Mouse (Mus musculus): ENCODE results near the gene Plscr1. TPM values are rescaled to one million over a fixed set of nuclear protein-coding genes. Genes with fewer than 3 reads are reported as not detected.

The Plscr1 gene
- 27.1 and 27.2 TPM in 2 replicates for polyA plus RNA-seq (2016; fragmentation: Nextera tagmentation; extraction: Ambion mirVana)

DNA sequence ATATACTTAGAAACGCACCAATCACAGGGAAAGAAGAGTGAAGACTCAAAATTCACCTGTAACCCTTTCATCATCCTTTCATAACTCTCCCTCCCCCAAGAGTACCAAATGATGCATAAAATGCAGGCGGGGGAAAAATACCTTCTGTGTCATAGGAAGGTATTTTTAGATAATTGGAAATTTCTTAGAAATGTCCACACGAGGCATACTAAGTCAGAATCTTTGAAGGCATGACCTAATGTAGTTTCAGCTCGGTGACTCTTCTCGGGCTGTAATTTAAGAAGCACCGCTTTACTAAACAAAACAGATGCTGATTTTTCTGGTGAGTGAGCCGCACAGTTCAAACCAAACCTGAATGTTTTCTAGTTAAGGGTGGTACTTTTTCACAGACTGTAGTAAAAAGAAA is at the start of gene Plscr1:
Plscr1 (plus strand) TSS at position 304 of the 406 bp plus-strand sequence.
- 0 out of 2 replicates have a peak, but pooled peaks have one; percentile 5 for ATAC-seq (ENCODE audit: insufficient number of reproducible peaks, insufficient read depth, low FRiP score, low TSS enrichment, low read depth)
- Histone ChIP-seq H3K4me1 (replicated peaks) (peaks cover 7% of the 10 kb centered on the region; the same call in 1 of the 2 replicates), H3K27me3 (no peaks in the 10 kb centered on the region), H3K4me2 (peak within 1 kb of the TSS; percentile 53), H3K9me3 (no peaks in the 10 kb centered on the region), H3K4me3 (replicated peaks) (peak within 1 kb of the TSS; percentile 62), H3K36me3 (no peaks in the 10 kb centered on the region), H3K27ac (peak within 1 kb of the TSS; percentile 94), H3K9ac (replicated peaks) (peak within 1 kb of the TSS; percentile 71)
- WGBS = 31% methylated on average over 7 of the region's 7 CpGs

DNA sequence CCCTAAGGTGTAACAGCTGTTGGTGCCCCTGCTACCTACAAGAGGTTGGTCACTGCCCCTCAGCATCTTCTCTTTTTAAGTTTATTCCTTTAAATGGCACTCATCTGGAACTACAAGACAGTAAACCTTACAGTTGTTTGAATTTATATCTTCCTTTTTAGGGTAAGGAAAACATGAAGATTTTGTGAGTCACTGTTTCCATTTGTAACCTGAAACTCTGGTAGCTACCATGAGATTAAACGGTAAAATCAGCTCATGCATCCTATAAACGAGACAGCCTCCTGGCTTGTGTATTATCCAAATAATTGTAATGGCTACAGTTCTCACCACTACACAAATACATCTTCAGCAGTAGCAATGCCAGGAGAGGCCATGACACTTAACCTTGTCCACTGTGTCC is 45.2 kb upstream of the Plscr1 start:
- whole genome bisulfite sequencing = 31% methylated on average over 2 of the region's 2 CpGs
- no peak overlapping the region for H3K4me3 ChIP-seq (replicated peaks)
- ATAC-seq (ENCODE audit: insufficient number of reproducible peaks, insufficient read depth, low FRiP score, low TSS enrichment, low read depth) = no peak
- H3K4me2 ChIP-seq = no peak overlapping the region
- H3K9me3 ChIP-seq = no peaks in the 10 kb centered on the region
- no peak overlapping the region for H3K27ac ChIP-seq
- H3K9ac ChIP-seq (replicated peaks) = no peak overlapping the region
- H3K4me1 ChIP-seq (replicated peaks) = 0 out of 2 replicates have a peak, but pooled peaks cover 3% of the 10 kb centered on the region
- H3K27me3 ChIP-seq = no peaks in the 10 kb centered on the region
- no peaks in the 10 kb centered on the region for H3K36me3 ChIP-seq

DNA sequence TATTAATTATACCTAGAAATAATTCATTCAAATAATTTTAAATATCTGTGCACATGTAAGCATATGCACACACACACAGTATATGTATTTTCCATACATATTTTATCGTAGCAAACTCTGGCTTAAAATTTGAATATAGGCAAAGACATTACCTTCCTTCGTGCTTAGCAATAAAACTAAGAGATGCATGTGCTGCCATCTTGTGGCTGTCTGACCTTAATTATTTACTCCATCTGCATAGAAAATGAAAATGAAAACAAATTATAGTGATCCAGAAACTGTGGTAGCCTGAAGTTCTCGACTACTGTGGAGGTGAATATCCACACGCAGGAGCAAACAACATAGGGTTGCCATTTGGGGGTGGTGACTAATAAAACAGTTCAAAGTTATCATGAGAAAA is 42.2 kb upstream of the Plscr1 start:
- no peaks in the 10 kb centered on the region for H3K9me3 ChIP-seq
- H3K27me3 ChIP-seq = no peaks in the 10 kb centered on the region
- no peak for ATAC-seq (ENCODE audit: insufficient number of reproducible peaks, insufficient read depth, low FRiP score, low TSS enrichment, low read depth)
- WGBS = 53% methylated on average over 4 of the region's 4 CpGs
- H3K36me3 ChIP-seq = no peaks in the 10 kb centered on the region
- H3K4me3 ChIP-seq (replicated peaks) = no peak overlapping the region
- no peak overlapping the region for H3K27ac ChIP-seq
- 0 out of 2 replicates have a peak, but pooled peaks cover 3% of the 10 kb centered on the region for H3K4me1 ChIP-seq (replicated peaks)
- no peak overlapping the region for H3K4me2 ChIP-seq
- H3K9ac ChIP-seq (replicated peaks) = no peak overlapping the region

DNA sequence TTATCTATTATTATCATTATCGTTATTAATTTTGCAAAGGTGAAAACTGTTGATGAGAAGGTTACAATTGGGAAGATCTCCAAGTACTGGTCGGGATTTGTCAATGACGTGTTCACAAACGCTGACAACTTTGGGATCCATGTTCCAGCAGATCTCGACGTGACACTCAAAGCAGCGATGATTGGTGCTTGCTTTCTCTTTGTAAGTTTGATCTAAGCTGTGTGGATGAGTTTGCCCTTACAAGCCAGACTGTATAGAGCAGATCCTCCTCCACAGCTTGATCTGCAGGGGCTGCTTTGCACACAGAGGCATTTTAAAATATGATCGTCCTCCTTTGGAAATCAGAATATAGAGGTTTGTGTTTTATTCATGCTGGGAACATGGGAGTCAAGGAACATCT is 41.8 kb upstream of the Plscr1 start:
- Histone ChIP-seq H3K9ac (replicated peaks) (no peak overlapping the region), H3K36me3 (no peaks in the 10 kb centered on the region), H3K4me3 (replicated peaks) (no peak overlapping the region), H3K4me2 (no peak overlapping the region), H3K9me3 (no peaks in the 10 kb centered on the region), H3K27me3 (no peaks in the 10 kb centered on the region), H3K4me1 (replicated peaks) (0 out of 2 replicates have a peak, but pooled peaks cover 3% of the 10 kb centered on the region), H3K27ac (no peak overlapping the region)
- ATAC-seq (ENCODE audit: insufficient number of reproducible peaks, insufficient read depth, low FRiP score, low TSS enrichment, low read depth) = no peak
- 85% methylated on average over 8 of the region's 8 CpGs for WGBS

DNA sequence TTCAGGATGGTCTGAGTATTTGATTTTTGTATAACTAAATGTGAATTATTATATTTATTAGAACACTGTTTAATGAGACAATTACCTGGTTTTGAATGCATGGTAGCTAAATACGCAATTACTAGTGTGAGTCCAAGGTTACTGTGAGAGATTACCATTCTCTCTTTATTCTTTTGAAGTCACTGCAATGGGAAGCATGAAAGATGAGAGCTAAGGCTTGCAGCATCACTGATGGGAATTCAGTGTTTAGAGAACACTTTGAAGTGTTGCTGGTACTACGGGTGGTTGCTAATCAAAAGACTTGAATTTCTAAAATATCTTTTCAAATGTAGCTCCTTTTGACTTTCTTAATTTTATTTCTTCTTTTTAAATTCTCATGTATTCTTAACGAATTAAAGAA is 39.7 kb upstream of the Plscr1 start:
- WGBS = 75% methylated on average over 3 of the region's 3 CpGs
- Histone ChIP-seq H3K4me2 (no peak overlapping the region), H3K9me3 (no peaks in the 10 kb centered on the region), H3K27me3 (no peaks in the 10 kb centered on the region), H3K36me3 (no peaks in the 10 kb centered on the region), H3K27ac (no peak overlapping the region), H3K4me1 (replicated peaks) (no peaks in the 10 kb centered on the region), H3K4me3 (replicated peaks) (no peak overlapping the region), H3K9ac (replicated peaks) (no peak overlapping the region)
- no peak for ATAC-seq (ENCODE audit: insufficient number of reproducible peaks, insufficient read depth, low FRiP score, low TSS enrichment, low read depth)

DNA sequence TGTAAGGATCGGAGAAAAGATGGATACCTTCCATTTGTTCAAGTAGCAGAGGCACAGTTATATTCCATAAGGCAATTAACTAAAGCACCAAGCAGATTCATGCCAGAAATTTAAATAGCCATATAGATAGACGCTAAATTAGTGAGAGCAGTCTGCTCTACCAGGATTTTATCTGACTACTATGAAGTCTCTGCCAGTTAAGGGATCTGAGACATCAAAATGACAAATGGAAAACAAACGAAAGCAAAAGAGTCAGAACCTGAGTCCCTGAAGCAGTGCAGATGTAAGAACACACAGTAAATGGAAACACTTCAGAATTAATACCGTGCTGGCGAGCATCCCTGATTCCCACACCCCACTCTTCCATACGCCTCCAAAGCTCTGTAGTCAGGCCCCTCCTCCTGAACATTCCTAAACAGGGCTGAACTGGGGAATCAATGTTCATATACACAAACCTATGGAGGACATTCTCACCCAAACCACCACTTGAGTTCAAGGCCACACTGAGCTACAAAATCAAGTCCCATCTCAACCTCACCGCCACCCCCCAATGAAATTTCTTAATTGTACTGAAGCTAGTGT is 39.1 kb upstream of the Plscr1 start:
- Histone ChIP-seq H3K4me2 (no peak overlapping the region), H3K4me3 (replicated peaks) (no peak overlapping the region), H3K9me3 (no peaks in the 10 kb centered on the region), H3K36me3 (no peaks in the 10 kb centered on the region), H3K9ac (replicated peaks) (no peak overlapping the region), H3K27me3 (no peaks in the 10 kb centered on the region), H3K27ac (no peak overlapping the region), H3K4me1 (replicated peaks) (no peaks in the 10 kb centered on the region)
- no peak for ATAC-seq (ENCODE audit: insufficient number of reproducible peaks, insufficient read depth, low FRiP score, low TSS enrichment, low read depth)
- 83% methylated on average over 7 of the region's 7 CpGs for WGBS

DNA sequence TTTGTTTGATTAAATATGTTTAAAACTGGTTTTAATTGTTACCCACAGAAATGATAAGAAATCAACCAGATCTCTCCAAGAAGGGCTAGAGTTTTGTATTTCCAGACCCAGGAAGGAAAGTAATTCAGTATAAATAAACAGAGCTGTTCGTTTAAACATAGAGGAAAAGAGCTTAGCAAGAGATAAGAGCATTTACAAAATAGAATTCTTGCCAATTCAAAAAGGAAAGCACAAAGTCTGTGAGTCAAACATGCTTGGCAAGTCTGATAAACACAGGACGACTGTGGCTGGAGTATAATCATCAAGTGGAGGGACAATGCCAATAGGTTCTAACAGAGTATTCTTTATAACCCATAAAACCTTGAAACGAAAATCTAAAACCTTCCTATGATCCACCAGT is 38.5 kb upstream of the Plscr1 start:
- no peak for ATAC-seq (ENCODE audit: insufficient number of reproducible peaks, insufficient read depth, low FRiP score, low TSS enrichment, low read depth)
- WGBS = 75% methylated on average over 3 of the region's 3 CpGs
- Histone ChIP-seq H3K4me2 (no peak overlapping the region), H3K9me3 (no peaks in the 10 kb centered on the region), H3K27ac (no peak overlapping the region), H3K36me3 (no peaks in the 10 kb centered on the region), H3K4me3 (replicated peaks) (no peak overlapping the region), H3K4me1 (replicated peaks) (no peaks in the 10 kb centered on the region), H3K9ac (replicated peaks) (no peak overlapping the region), H3K27me3 (no peaks in the 10 kb centered on the region)

DNA sequence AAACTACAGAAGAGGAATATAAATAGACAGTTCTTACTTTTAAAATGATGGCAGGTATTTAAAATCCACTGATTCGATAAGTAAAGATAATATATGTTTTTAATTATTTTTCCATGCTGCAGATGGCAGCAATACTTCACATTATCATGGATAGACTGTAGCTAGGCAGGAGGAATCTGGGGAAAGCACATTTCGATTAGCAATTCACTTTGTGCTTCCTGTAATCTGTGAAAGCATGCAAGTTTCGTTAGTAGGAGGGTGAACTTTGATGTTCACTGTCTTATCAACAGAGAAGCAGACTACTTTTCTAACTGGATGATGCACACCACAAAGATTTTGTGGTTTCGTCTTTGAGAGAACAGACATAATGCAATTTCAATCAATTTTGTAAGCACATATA is 32.1 kb upstream of the Plscr1 start:
- Histone ChIP-seq H3K4me2 (no peak overlapping the region), H3K9ac (replicated peaks) (no peak overlapping the region), H3K27ac (no peak overlapping the region), H3K9me3 (no peaks in the 10 kb centered on the region), H3K27me3 (no peaks in the 10 kb centered on the region), H3K4me3 (replicated peaks) (no peak overlapping the region), H3K36me3 (no peaks in the 10 kb centered on the region), H3K4me1 (replicated peaks) (no peaks in the 10 kb centered on the region)
- ATAC-seq (ENCODE audit: insufficient number of reproducible peaks, insufficient read depth, low FRiP score, low TSS enrichment, low read depth) = no peak
- 74% methylated on average over 4 of the region's 4 CpGs for WGBS

DNA sequence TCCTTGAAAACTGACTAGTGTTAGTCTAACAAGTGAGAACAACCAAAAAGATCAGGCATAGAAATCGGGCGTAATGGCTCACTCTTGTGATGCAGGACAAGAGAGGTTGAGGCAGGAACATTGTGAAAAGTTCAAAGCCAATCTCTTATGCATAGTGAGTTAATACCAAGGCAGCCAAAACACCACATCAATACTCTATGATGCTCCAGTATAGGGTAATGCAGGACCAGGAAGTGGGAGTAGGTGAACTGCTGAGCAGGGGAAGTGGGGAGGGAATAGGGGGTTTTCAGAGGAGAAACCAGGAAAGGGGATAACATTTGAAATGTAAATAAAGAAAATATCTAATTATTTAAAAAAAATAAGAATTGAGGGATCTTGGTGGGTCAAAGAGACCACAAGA is 31.7 kb upstream of the Plscr1 start:
- ATAC-seq (ENCODE audit: insufficient number of reproducible peaks, insufficient read depth, low FRiP score, low TSS enrichment, low read depth) = no peak
- H3K36me3 ChIP-seq = no peaks in the 10 kb centered on the region
- H3K4me3 ChIP-seq (replicated peaks) = no peak overlapping the region
- H3K9me3 ChIP-seq = no peaks in the 10 kb centered on the region
- H3K4me1 ChIP-seq (replicated peaks) = no peaks in the 10 kb centered on the region
- no peaks in the 10 kb centered on the region for H3K27me3 ChIP-seq
- no peak overlapping the region for H3K27ac ChIP-seq
- H3K9ac ChIP-seq (replicated peaks) = no peak overlapping the region
- 91% methylated on average over 2 of the region's 2 CpGs for WGBS
- no peak overlapping the region for H3K4me2 ChIP-seq

DNA sequence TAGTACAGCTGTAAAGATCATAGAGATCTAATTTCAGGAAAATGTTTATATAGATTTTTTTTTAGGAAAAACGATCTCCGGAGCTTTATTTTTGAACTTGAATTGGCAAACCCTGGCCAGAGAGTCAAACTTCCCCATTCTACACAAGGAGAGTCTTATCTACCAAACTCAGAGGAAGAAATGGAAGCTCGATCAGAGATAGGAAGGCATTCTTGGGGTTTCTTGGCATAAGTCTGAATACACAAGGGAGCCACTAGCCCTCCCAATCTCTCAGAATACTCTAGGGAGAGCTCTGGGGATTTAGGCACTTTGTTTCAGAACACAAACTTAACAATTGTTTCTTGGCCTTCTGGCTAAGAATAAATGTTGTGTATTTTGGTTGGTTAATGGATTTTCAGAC is 29.4 kb upstream of the Plscr1 start:
- 85% methylated on average over 3 of the region's 3 CpGs for WGBS
- no peak overlapping the region for H3K4me2 ChIP-seq

DNA sequence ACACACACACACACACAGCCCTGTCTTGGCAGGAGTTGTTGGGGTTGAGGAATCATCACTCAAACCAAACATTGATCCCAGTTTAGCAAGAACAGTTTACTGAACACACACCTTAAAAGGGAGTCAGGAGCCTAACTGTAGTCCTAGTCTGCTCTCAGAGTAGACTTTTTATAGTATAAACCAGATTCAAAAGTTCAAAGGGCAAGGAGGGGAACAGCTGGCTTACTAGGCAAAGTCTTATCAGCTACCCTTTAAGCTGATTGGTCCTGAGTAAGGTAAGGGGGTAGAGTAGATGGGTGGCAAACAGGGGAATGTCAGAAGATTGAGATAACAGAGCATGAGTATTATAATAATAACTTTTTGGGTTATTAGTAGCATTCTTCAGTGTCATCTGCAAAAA is 28.1 kb upstream of the Plscr1 start:
- H3K9me3 ChIP-seq = no peaks in the 10 kb centered on the region
- H3K4me2 ChIP-seq = no peak overlapping the region
- no peaks in the 10 kb centered on the region for H3K4me1 ChIP-seq (replicated peaks)
- H3K27me3 ChIP-seq = no peaks in the 10 kb centered on the region
- H3K27ac ChIP-seq = no peak overlapping the region
- no peak overlapping the region for H3K4me3 ChIP-seq (replicated peaks)
- no peak overlapping the region for H3K9ac ChIP-seq (replicated peaks)
- no peaks in the 10 kb centered on the region for H3K36me3 ChIP-seq
- ATAC-seq (ENCODE audit: insufficient number of reproducible peaks, insufficient read depth, low FRiP score, low TSS enrichment, low read depth) = no peak

More for the DNA sequence above, 29.4 kb upstream of the Plscr1 start:
- ATAC-seq (ENCODE audit: insufficient number of reproducible peaks, insufficient read depth, low FRiP score, low TSS enrichment, low read depth) = no peak
- H3K9ac ChIP-seq (replicated peaks) = no peak overlapping the region
- no peak overlapping the region for H3K4me3 ChIP-seq (replicated peaks)
- H3K4me1 ChIP-seq (replicated peaks) = no peaks in the 10 kb centered on the region
- H3K9me3 ChIP-seq = no peaks in the 10 kb centered on the region
- H3K27ac ChIP-seq = no peak overlapping the region
- H3K36me3 ChIP-seq = no peaks in the 10 kb centered on the region
- H3K27me3 ChIP-seq = no peaks in the 10 kb centered on the region

DNA sequence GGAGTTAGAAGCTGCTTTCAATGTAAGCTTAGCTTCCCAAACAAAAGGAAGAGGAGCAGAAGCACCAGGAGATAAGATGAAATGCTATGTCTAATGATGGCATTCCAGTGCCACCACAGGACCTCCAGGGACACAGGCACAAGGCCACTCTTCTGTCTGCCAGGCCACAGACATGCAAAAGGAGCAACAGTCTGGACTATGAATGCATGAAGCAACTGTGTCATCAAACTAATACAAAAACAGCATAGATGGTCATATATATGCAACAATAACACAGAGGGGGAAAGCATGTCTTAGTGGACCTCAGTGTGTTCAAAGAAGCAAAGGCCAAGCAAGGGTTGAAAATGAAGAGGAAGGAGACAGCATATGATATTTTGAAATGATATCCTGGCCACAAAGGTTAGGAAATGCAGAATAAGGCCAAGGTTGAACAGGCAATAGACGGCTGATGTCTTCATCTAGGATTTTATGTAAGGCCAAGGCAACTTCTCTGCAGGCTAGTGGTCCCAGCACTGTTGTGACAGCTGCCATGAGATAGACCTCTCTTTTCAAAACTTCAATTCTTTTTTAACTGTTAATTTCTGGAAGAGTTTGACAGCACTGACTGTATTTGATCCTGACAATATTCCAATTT is 24.8 kb upstream of the Plscr1 start:
- no peak overlapping the region for H3K4me2 ChIP-seq
- no peaks in the 10 kb centered on the region for H3K36me3 ChIP-seq
- no peak overlapping the region for H3K27ac ChIP-seq
- no peaks in the 10 kb centered on the region for H3K9me3 ChIP-seq
- H3K4me3 ChIP-seq (replicated peaks) = no peak overlapping the region
- H3K4me1 ChIP-seq (replicated peaks) = no peaks in the 10 kb centered on the region
- WGBS = 86% methylated on average over 1 of the region's 1 CpGs
- no peaks in the 10 kb centered on the region for H3K27me3 ChIP-seq
- ATAC-seq (ENCODE audit: insufficient number of reproducible peaks, insufficient read depth, low FRiP score, low TSS enrichment, low read depth) = no peak
- H3K9ac ChIP-seq (replicated peaks) = no peak overlapping the region

Data from limb, embryonic 12.5 days (tissue).